Mouse (Mus musculus) liver, embryonic 14.5 days (tissue): ENCODE data around the gene Fblim1. TPM values are rescaled to one million over a fixed set of nuclear protein-coding genes. Genes with fewer than 3 reads are reported as not detected.
A peak's percentile ranks its signal among the peaks of the same experiment; 100 is the strongest.

Experiments
- ATAC-seq: fragments of 200-750 bp; cut with Nextera tagmentation; 2 replicates; pipeline ENCODE4 v1.8.0; 2017; ENCODE audit warnings: moderate number of reproducible peaks, mild to moderate bottlenecking, moderate library complexity; ENCODE audit not compliant: insufficient read depth
- DNase-seq, 3 experiments: peaks; one replicate each; pipeline ENCODE4 v3.0.0-alpha.2; 2012 to 2013; ENCODE audit warnings: low read depth in 3 of 3, low spot score in 3 of 3
- H3K27ac ChIP-seq: fragments of 300-500 bp; sonication (generic); 2 replicates; pipeline ENCODE4 v1.5.1; 2014; ENCODE audit warnings: moderate library complexity, mild to moderate bottlenecking, control low read depth, inconsistent platforms
- H3K27me3 ChIP-seq: fragments of 300-500 bp; sonication (generic); 2 replicates; pipeline ENCODE4 v1.6.1; 2014; ENCODE audit warnings: mild to moderate bottlenecking, low read length, moderate library complexity; ENCODE audit not compliant: control insufficient read depth, insufficient read depth
- H3K36me3 ChIP-seq: fragments of 300-500 bp; sonication (generic); replicated peaks from 2 replicates; pipeline ENCODE4 v1.6.1; 2014; ENCODE audit warnings: low read depth; ENCODE audit not compliant: control insufficient read depth, insufficient read depth
- H3K4me1 ChIP-seq, 2 experiments: fragments of 200-500 bp in 1 of 2; fragments of 300-500 bp in 1 of 2; sonication (generic) in 1 of 2; replicated peaks; 2 replicates each; pipeline ENCODE4 v1.6.1; 2012 to 2014; ENCODE audit warnings: antibody characterized with exemption in 1 of 2, inconsistent platforms in 1 of 2, low read length in 1 of 2; ENCODE audit not compliant: control insufficient read depth in 2 of 2, insufficient read depth in 2 of 2
- H3K4me2 ChIP-seq: fragments of 300-500 bp; sonication (generic); 2 replicates; pipeline ENCODE4 v1.6.1; 2014; ENCODE audit warnings: low read depth, mild to moderate bottlenecking, control low read depth, moderate library complexity
- H3K4me3 ChIP-seq, 2 experiments: fragments of 200-500 bp in 1 of 2; fragments of 300-500 bp in 1 of 2; sonication (generic) in 1 of 2; 2 replicates each; pipeline ENCODE4 v1.5.1; 2012 to 2014; ENCODE audit warnings: low read depth in 2 of 2, low read length in 2 of 2, mild to moderate bottlenecking in 2 of 2, control low read depth in 1 of 2, inconsistent platforms in 1 of 2, moderate library complexity in 1 of 2; ENCODE audit not compliant: insufficient read depth in 1 of 2
- H3K9ac ChIP-seq: fragments of 300-500 bp; sonication (generic); replicated peaks from 2 replicates; pipeline ENCODE4 v1.6.1; 2014; ENCODE audit warnings: mild to moderate bottlenecking, control low read depth, moderate library complexity
- H3K9me3 ChIP-seq: fragments of 300-500 bp; sonication (generic); 2 replicates; pipeline ENCODE4 v1.6.1; 2016; ENCODE audit warnings: low read length, mixed read lengths; ENCODE audit not compliant: control insufficient read depth
- CTCF ChIP-seq: IDR thresholded peaks from 2 replicates; pipeline ENCODE4 v1.5.1; 2016; ENCODE audit warnings: antibody characterized with exemption, low read depth, control low read depth
- EP300 ChIP-seq: IDR thresholded peaks from 2 replicates; pipeline ENCODE4 v1.6.1; 2016; ENCODE audit warnings: antibody characterized with exemption, low read depth
- WGBS: fragments of 180-500 bp; shearing (Covaris S2); extraction: QIAGEN DNeasy Blood & Tissue Kit; methylation state at CpG from one replicate; pipeline ENCODE4 v1.1.7; 2014; ENCODE audit not compliant: insufficient replicate concordance; 5-methylcytosine and 5-hydroxymethylcytosine counted together
- polyA plus RNA-seq, 2 experiments: library from polyadenylated mRNA; depleted of rRNA in 1 of 2; stranded (reverse) in 1 of 2; unstranded in 1 of 2; fragments of >200 nt; fragmentation: Nextera tagmentation in 1 of 2; extraction: Ambion mirVana in 1 of 2; gene quantifications; 2 replicates each; pipeline versions ENCODE4 v1.2.1 to v1.2.3; 2012 to 2014

Fblim1 gene
- polyA plus RNA-seq, 2 experiments: 0.77 to 1.1 TPM

DNA sequence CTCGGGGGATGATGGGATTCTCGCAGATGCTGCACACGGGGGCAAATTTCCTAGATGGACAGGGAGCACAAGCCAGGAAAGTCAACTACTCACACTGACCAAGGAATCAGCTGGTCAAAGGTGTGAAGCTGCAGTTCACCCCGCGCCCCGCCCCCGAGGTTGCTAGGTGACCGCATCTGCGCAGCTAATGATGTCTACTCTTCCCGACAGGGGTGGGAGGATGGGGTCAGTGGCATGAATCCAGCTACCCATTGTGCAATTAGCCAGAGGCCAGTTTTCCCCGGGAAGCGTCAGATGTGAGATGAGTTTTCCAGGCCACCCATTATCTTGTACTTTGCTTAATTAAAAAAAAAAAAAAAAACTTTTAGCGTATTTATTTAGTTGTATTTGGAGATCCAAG is 24.8 kb downstream of the Fblim1 start:
- ATAC-seq (no peak), DNase-seq (no peak)
- no peaks in the 10 kb centered on the region for H3K9me3 ChIP-seq
- H3K4me2 ChIP-seq: no peak overlapping the region
- H3K36me3 ChIP-seq: no peaks in the 10 kb centered on the region
- H3K9ac ChIP-seq: no peak overlapping the region
- H3K4me1 ChIP-seq: peaks cover 0 to 3% of the 10 kb centered on the region in 2 experiments; a peak in 2 of 4 replicates
- WGBS: 80% methylated on average over 13 of the region's 13 CpGs
- no peaks in the 10 kb centered on the region for H3K27me3 ChIP-seq
- no peak for TF ChIP-seq EP300
- no peak for TF ChIP-seq CTCF
- H3K27ac ChIP-seq: no peak overlapping the region
- no peak overlapping the region for H3K4me3 ChIP-seq

DNA sequence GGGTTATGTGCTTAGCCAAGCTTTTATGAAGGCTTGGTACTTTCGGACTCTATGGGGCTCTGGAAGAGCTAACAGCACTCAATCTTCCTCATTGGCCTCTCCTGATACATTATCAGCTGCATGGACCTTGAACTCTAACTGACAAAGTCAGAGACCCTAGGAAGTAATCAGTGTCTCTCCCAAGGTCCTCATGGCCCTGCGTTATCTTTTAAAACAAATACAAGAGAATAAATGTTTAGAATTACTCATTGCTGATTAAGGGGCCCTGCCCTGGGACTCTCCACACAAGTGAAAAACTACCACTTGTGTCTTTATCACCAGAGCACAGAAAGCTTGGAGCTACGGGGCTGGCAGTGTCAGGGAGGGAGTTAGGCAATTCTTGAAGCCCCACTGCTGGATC is 27.1 kb downstream of the Fblim1 start:
- no peak for TF ChIP-seq CTCF
- peak; percentile 51 for TF ChIP-seq EP300
- Histone ChIP-seq H3K9ac (no peak overlapping the region), H3K27me3 (no peaks in the 10 kb centered on the region), H3K4me3 (no peak overlapping the region), H3K27ac (no peak overlapping the region), H3K4me2 (no peak overlapping the region), H3K9me3 (no peaks in the 10 kb centered on the region), H3K4me1 (peaks cover 0 to 4% of the 10 kb centered on the region in 2 experiments; a peak in 3 of 4 replicates), H3K36me3 (no peaks in the 10 kb centered on the region)
- DNase-seq (peak in 2 of 3 experiments; percentile 20 to 26), ATAC-seq (peak; percentile 69)
- 10% methylated on average over 3 of the region's 3 CpGs for WGBS

DNA sequence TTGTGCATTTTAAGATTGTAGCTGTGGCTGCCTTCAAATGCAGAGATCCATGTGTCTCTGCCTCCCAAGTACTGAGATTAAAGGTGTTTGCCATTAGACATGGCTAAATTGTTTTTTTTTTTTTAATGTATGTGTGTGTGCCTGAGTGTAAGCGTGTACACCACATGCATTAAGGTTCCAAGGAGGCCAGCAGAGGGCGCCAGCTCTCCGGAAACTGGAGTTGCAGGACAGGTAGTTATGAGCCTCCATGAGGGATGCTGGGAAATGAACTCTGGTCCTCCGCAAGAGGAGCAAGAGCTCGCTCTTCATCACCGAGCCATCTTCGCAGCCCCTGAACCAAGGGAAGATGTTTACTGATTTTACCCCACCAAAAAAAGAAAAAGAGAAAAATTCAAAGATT is 29.0 kb downstream of the Fblim1 start:
- no peaks in the 10 kb centered on the region for H3K9me3 ChIP-seq
- DNase-seq: no peak
- no peak overlapping the region for H3K4me3 ChIP-seq
- no peaks in the 10 kb centered on the region for H3K27me3 ChIP-seq
- H3K9ac ChIP-seq: no peak overlapping the region
- H3K27ac ChIP-seq: no peak overlapping the region
- no peaks in the 10 kb centered on the region for H3K36me3 ChIP-seq
- no peak overlapping the region for H3K4me2 ChIP-seq
- H3K4me1 ChIP-seq: peaks cover 0 to 7% of the 10 kb centered on the region in 2 experiments; a peak in 3 of 4 replicates
- peak; percentile 56 for TF ChIP-seq CTCF
- no peak for TF ChIP-seq EP300
- WGBS: 80% methylated on average over 7 of the region's 7 CpGs
- no peak for ATAC-seq

DNA sequence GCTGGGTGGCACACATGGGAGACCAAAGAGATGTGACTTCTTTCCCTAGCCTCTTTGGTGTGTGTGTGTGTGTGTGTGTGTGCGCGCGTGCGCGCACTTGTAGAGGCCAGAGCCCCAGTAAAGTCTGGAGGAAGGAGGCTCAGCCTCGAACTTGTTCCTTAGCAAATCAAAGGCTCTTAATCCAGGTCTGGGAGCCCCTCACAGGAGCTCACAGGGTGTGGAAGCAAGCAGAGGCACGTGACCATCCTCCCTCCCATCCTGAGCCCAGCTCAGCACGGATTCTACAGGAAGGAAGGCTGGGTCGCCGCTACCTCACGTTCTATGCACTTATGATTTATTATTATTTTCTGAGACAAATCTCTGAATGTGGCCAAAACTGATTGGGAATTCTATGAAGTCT is 29.5 kb downstream of the Fblim1 start:
- WGBS: 73% methylated on average over 11 of the region's 11 CpGs
- no peaks in the 10 kb centered on the region for H3K9me3 ChIP-seq
- no peaks in the 10 kb centered on the region for H3K36me3 ChIP-seq
- H3K4me1 ChIP-seq: peaks cover 0 to 7% of the 10 kb centered on the region in 2 experiments; a peak in 3 of 4 replicates
- no peak overlapping the region for H3K27ac ChIP-seq
- H3K4me3 ChIP-seq: no peak overlapping the region
- no peak for ATAC-seq
- H3K27me3 ChIP-seq: no peaks in the 10 kb centered on the region
- H3K9ac ChIP-seq: no peak overlapping the region
- no peak overlapping the region for H3K4me2 ChIP-seq
- DNase-seq: no peak
- TF ChIP-seq CTCF (no peak), EP300 (no peak)

DNA sequence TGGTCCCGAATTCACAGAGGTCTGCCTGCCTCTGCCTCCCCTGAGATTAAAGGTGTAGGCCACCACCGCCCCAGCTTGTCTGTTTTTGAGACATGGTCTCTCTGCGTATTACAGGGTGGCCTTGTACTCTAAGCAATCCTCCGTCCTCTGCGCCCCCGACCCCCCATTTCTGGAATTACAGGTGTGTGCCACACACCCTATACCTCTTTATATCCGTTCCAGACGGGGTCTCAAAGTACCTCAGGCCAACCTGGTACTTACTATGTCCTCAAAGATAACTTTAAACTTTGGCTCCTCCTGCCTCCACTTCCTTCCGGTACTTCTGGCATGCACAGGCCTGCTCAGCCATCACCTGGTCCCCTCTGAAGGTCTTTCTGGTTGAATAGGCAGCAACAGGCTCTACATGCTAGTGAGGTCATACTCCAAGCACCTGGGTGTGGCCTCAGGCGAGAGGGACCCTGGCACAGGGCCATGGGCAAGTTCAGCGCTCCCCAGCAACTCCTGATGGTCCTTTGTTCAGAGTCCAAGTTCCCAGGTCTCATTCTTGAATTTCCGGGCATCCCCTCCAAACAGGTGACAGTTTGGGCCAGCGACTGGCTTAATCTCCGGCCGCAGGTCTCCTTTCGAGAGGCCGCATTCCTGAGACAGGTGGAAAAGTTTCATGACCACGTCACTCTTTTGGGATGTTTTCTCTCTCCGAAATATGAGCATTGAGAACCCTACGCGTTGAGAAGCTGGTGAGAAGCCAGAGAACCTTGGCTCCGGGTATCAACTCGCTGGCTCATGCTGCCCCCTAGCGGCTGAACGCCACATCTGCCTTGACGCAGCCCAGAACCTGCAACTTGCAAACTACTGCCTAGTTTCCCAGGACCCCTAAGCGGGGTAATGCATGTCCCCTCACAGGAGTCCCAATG is 30.9 kb downstream of the Fblim1 start:
- peaks cover 0 to 7% of the 10 kb centered on the region in 2 experiments; a peak in 3 of 4 replicates for H3K4me1 ChIP-seq
- no peak overlapping the region for H3K4me2 ChIP-seq
- H3K36me3 ChIP-seq: no peaks in the 10 kb centered on the region
- H3K27me3 ChIP-seq: no peaks in the 10 kb centered on the region
- ATAC-seq: no peak
- peak in 2 of 3 experiments; percentile 36 to 46 for DNase-seq
- H3K9me3 ChIP-seq: no peaks in the 10 kb centered on the region
- whole genome bisulfite sequencing: 35% methylated on average over 27 of the region's 27 CpGs
- TF ChIP-seq CTCF: peak; percentile 96
- no peak for TF ChIP-seq EP300
- H3K27ac ChIP-seq: no peak overlapping the region
- no peak overlapping the region for H3K4me3 ChIP-seq
- H3K9ac ChIP-seq: no peak overlapping the region
